Mouse (Mus musculus): ENCODE data around the gene Fxyd5.

DNA sequence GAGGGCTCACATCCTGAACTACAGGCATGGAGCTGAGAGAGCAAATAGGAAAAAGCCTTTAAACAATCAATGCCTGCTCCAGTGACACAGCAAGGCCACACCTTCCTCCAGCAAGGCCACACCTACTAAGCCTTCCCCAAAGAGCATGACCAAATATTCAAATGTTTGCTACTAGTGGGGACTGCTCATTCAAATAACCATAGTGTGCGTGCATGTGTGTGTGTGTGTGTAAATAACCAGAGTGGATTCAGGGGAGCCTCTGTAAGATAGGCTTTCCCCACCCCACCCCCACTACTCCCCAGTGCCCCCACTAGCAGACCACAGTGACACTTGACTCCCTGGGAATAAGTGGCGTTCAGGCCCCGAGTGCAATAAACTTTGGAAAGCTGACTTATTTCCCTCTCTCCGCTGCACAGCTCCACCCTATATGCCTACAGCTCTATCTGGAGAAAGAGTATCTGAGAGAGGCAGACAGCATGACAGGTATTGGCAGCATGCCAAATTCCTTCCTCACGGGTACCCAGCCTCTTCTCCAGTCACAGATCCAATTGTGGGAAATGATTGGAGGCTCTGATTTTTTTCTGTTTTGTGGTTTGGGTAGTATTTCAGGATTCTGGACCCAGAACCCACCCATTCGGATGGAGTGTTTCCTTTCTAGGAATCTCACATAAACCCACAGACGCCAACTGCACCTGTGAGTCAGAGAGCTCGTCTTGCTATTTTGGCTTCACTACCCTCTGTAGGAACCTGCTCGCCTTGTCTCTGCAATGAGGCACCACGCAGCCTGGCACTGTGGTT is 25.0 kb downstream of the Fxyd5 start:
- no peak for TF ChIP-seq POLR2A (IDR thresholded peaks at IDR 0.05; ENCODE audit: extremely low read depth, insufficient read depth, low read length)
- TF ChIP-seq CTCF (IDR thresholded peaks at IDR 0.05; ENCODE audit: low read depth, low read length): no peak

All from liver, adult 2 months (tissue).